Mouse (Mus musculus): ENCODE results near the gene Myadml2.
A peak's percentile ranks its signal among the peaks of the same experiment; 100 is the strongest.

The Myadml2 gene

GRCm38 (mm10) chr11:120661076-120661460, 13.1 kb upstream of the Myadml2 start, which contains the start of gene Notum:
Gene Notum (minus strand): TSS chr11:120661175.
- DNase-seq (ENCODE audit: low read depth, low spot score), result no peak

- no peak for DNase-seq (ENCODE audit: low read depth, low spot score)
Observed at GRCm38 (mm10) chr11:120660301-120661075, 12.5 kb upstream of the Myadml2 start.

- DNase-seq (ENCODE audit: low read depth, low spot score), result no peak
Observed at GRCm38 (mm10) chr11:120659509-120660300, 11.7 kb upstream of the Myadml2 start.

- DNase-seq (ENCODE audit: low read depth, low spot score), result peak; percentile 57
Observed at GRCm38 (mm10) chr11:120658876-120659410, 11.0 kb upstream of the Myadml2 start.

GRCm38 (mm10) chr11:120657301-120657700, 9.3 kb upstream of the Myadml2 start:
- DNase-seq (ENCODE audit: low read depth, low spot score), result no peak

GRCm38 (mm10) chr11:120654741-120655140, 6.8 kb upstream of the Myadml2 start:
- no peak for DNase-seq (ENCODE audit: low read depth, low spot score)

- DNase-seq (ENCODE audit: low read depth, low spot score), result peak; percentile 33
Observed at GRCm38 (mm10) chr11:120651872-120652271, 3.9 kb upstream of the Myadml2 start.

GRCm38 (mm10) chr11:120647047-120647830, 719 bp downstream of the Myadml2 start:
- DNase-seq (ENCODE audit: low read depth, low spot score), result no peak

GRCm38 (mm10) chr11:120643601-120643987, 4.4 kb downstream of the Myadml2 start, which contains the start of gene Pycr1:
Gene Pycr1 (minus strand): TSS chr11:120643769.
- peak; percentile 96 for DNase-seq (ENCODE audit: low read depth, low spot score)

GRCm38 (mm10) chr11:120642939-120643600, 4.9 kb downstream of the Myadml2 start:
- DNase-seq (ENCODE audit: low read depth, low spot score), result peak; percentile 32

GRCm38 (mm10) chr11:120641869-120642268, 6.1 kb downstream of the Myadml2 start:
- DNase-seq (ENCODE audit: low read depth, low spot score), result no peak

- DNase-seq (ENCODE audit: low read depth, low spot score), result no peak
Observed at GRCm38 (mm10) chr11:120641255-120641654, 6.7 kb downstream of the Myadml2 start.

- DNase-seq (ENCODE audit: low read depth, low spot score), result no peak
Observed at GRCm38 (mm10) chr11:120634810-120635209, 13.1 kb downstream of the Myadml2 start.

GRCm38 (mm10) chr11:120633520-120634343, 14.2 kb downstream of the Myadml2 start, which contains the start of gene Mafg:
Gene Mafg (minus strand): TSS chr11:120633600.
- DNase-seq (ENCODE audit: low read depth, low spot score), result peak; percentile 98

GRCm38 (mm10) chr11:120632559-120633519, 15.1 kb downstream of the Myadml2 start:
- DNase-seq (ENCODE audit: low read depth, low spot score), result peak; percentile 89

GRCm38 (mm10) chr11:120631726-120632448, 16.1 kb downstream of the Myadml2 start:
- DNase-seq (ENCODE audit: low read depth, low spot score), result no peak

GRCm38 (mm10) chr11:120630881-120631725, 16.9 kb downstream of the Myadml2 start:
- no peak for DNase-seq (ENCODE audit: low read depth, low spot score)

Data from 3T3-L1 (cell line).